Mouse (Mus musculus) urinary bladder, postnatal 36 days (tissue): Measurements from ENCODE around the gene Lpp.

ENCODE experiments used
- DNase-seq, 2 experiments: peaks; one replicate each; pipeline ENCODE4 v3.0.0; 2022; ENCODE audit warnings: low spot score in 2 of 2, mixed read lengths in 1 of 2

Gene Lpp

GRCm38 (mm10) chr16:24624335-24624734 is 231.0 kb downstream of the Lpp start:
- DNase-seq = no peak

- DNase-seq = no peak
These were observed 232.3 kb downstream of the Lpp start for GRCm38 (mm10) chr16:24625576-24625975.

- no peak for DNase-seq
These were observed 235.5 kb downstream of the Lpp start for GRCm38 (mm10) chr16:24628779-24629178.

GRCm38 (mm10) chr16:24629218-24630172 is 236.2 kb downstream of the Lpp start:
- no peak for DNase-seq

GRCm38 (mm10) chr16:24635381-24635919 is 242.1 kb downstream of the Lpp start:
- DNase-seq = no peak

GRCm38 (mm10) chr16:24636894-24637293 is 243.6 kb downstream of the Lpp start:
- no peak for DNase-seq

- DNase-seq = no peak
These were observed 247.9 kb downstream of the Lpp start for GRCm38 (mm10) chr16:24641003-24641797.

GRCm38 (mm10) chr16:24643024-24643635 is 249.8 kb downstream of the Lpp start:
- no peak for DNase-seq

- no peak for DNase-seq
These were observed 250.8 kb downstream of the Lpp start for GRCm38 (mm10) chr16:24644154-24644553.

- no peak for DNase-seq
These were observed 251.6 kb downstream of the Lpp start for GRCm38 (mm10) chr16:24644760-24645406.

- DNase-seq = no peak
These were observed 252.7 kb downstream of the Lpp start for GRCm38 (mm10) chr16:24645906-24646603.

- no peak for DNase-seq
These were observed 258.6 kb downstream of the Lpp start for GRCm38 (mm10) chr16:24651655-24652654.

GRCm38 (mm10) chr16:24653041-24653440 is 259.7 kb downstream of the Lpp start:
- DNase-seq = no peak

GRCm38 (mm10) chr16:24655116-24655515 is 261.8 kb downstream of the Lpp start:
- DNase-seq = no peak

- no peak for DNase-seq
These were observed 262.7 kb downstream of the Lpp start for GRCm38 (mm10) chr16:24656026-24656425.

GRCm38 (mm10) chr16:24656752-24657151 is 263.4 kb downstream of the Lpp start:
- DNase-seq = no peak

- DNase-seq = no peak
These were observed 265.7 kb downstream of the Lpp start for GRCm38 (mm10) chr16:24659049-24659448.

GRCm38 (mm10) chr16:24664131-24664530 is 270.8 kb downstream of the Lpp start:
- DNase-seq = no peak

- no peak for DNase-seq
These were observed 276.6 kb downstream of the Lpp start for GRCm38 (mm10) chr16:24669718-24670460.
